Mouse (Mus musculus): Measurements from ENCODE around the gene Piezo1. TPM values are rescaled to one million over a fixed set of nuclear protein-coding genes. Genes with fewer than 3 reads are reported as not detected.

The Piezo1 gene
- polyA plus RNA-seq, 1 experiment from 2014 or later: 4.7 TPM

- no peak overlapping the region for H3K9ac ChIP-seq
- 87% methylated on average over 8 of the region's 8 CpGs for WGBS
- H3K27me3 ChIP-seq: peaks cover 6% of the 10 kb centered on the region; the same call in 1 of the 2 replicates
- no peak for ATAC-seq (ENCODE audit: low FRiP score)
- no peaks in the 10 kb centered on the region for H3K36me3 ChIP-seq (replicated peaks)
- no peak overlapping the region for H3K27ac ChIP-seq
- no peak overlapping the region for H3K4me2 ChIP-seq
- H3K9me3 ChIP-seq: no peaks in the 10 kb centered on the region
- no peak overlapping the region for H3K4me3 ChIP-seq (replicated peaks)
- H3K4me1 ChIP-seq: no peaks in the 10 kb centered on the region
Observed at GRCm38 (mm10) chr8:122531312-122531711, 19.8 kb downstream of the Piezo1 start.

- no peak overlapping the region for H3K4me2 ChIP-seq
- H3K27me3 ChIP-seq: peaks cover 25% of the 10 kb centered on the region
- no peaks in the 10 kb centered on the region for H3K9me3 ChIP-seq
- ATAC-seq (ENCODE audit: low FRiP score): no peak
- no peak overlapping the region for H3K4me3 ChIP-seq (replicated peaks)
- no peak overlapping the region for H3K9ac ChIP-seq
- H3K27ac ChIP-seq: no peak overlapping the region
- no peaks in the 10 kb centered on the region for H3K36me3 ChIP-seq (replicated peaks)
- peaks cover 10% of the 10 kb centered on the region for H3K4me1 ChIP-seq
- 91% methylated on average over 4 of the region's 4 CpGs for WGBS
Observed at GRCm38 (mm10) chr8:122529159-122529558, 22.0 kb downstream of the Piezo1 start.

GRCm38 (mm10) chr8:122527937-122528336 is 23.2 kb downstream of the Piezo1 start:
- Histone ChIP-seq H3K36me3 (replicated peaks) (no peaks in the 10 kb centered on the region), H3K9ac (no peak overlapping the region), H3K9me3 (no peaks in the 10 kb centered on the region), H3K4me1 (peaks cover 23% of the 10 kb centered on the region), H3K27ac (no peak overlapping the region), H3K4me2 (no peak overlapping the region), H3K4me3 (replicated peaks) (no peak overlapping the region), H3K27me3 (peaks cover 30% of the 10 kb centered on the region)
- ATAC-seq (ENCODE audit: low FRiP score): no peak
- WGBS: 92% methylated on average over 3 of the region's 3 CpGs

- peaks cover 25% of the 10 kb centered on the region for H3K4me1 ChIP-seq
- H3K27ac ChIP-seq: no peak overlapping the region
- no peak overlapping the region for H3K4me2 ChIP-seq
- no peak for ATAC-seq (ENCODE audit: low FRiP score)
- H3K9me3 ChIP-seq: no peaks in the 10 kb centered on the region
- H3K9ac ChIP-seq: no peak overlapping the region
- peaks cover 34% of the 10 kb centered on the region for H3K27me3 ChIP-seq
- no peak overlapping the region for H3K4me3 ChIP-seq (replicated peaks)
- H3K36me3 ChIP-seq (replicated peaks): no peaks in the 10 kb centered on the region
- 72% methylated on average over 7 of the region's 7 CpGs for WGBS
Observed at GRCm38 (mm10) chr8:122526526-122527170, 24.5 kb downstream of the Piezo1 start.

- no peaks in the 10 kb centered on the region for H3K36me3 ChIP-seq (replicated peaks)
- no peak overlapping the region for H3K4me2 ChIP-seq
- no peaks in the 10 kb centered on the region for H3K9me3 ChIP-seq
- no peak overlapping the region for H3K9ac ChIP-seq
- H3K27ac ChIP-seq: no peak overlapping the region
- peaks cover 34% of the 10 kb centered on the region for H3K27me3 ChIP-seq
- WGBS: 76% methylated on average over 3 of the region's 3 CpGs
- H3K4me3 ChIP-seq (replicated peaks): no peak overlapping the region
- H3K4me1 ChIP-seq: peaks cover 25% of the 10 kb centered on the region
- no peak for ATAC-seq (ENCODE audit: low FRiP score)
Observed at GRCm38 (mm10) chr8:122526084-122526483, 25.0 kb downstream of the Piezo1 start.

GRCm38 (mm10) chr8:122525004-122525403 is 26.1 kb downstream of the Piezo1 start:
- peaks cover 34% of the 10 kb centered on the region for H3K27me3 ChIP-seq
- peaks cover 25% of the 10 kb centered on the region for H3K4me1 ChIP-seq
- no peak overlapping the region for H3K27ac ChIP-seq
- H3K36me3 ChIP-seq (replicated peaks): no peaks in the 10 kb centered on the region
- H3K9me3 ChIP-seq: no peaks in the 10 kb centered on the region
- H3K4me2 ChIP-seq: no peak overlapping the region
- no peak for ATAC-seq (ENCODE audit: low FRiP score)
- 72% methylated on average over 6 of the region's 6 CpGs for WGBS
- H3K9ac ChIP-seq: no peak overlapping the region
- no peak overlapping the region for H3K4me3 ChIP-seq (replicated peaks)

- Histone ChIP-seq H3K4me3 (replicated peaks) (no peak overlapping the region), H3K4me1 (peaks cover 25% of the 10 kb centered on the region), H3K9me3 (no peaks in the 10 kb centered on the region), H3K9ac (no peak overlapping the region), H3K27me3 (peaks cover 34% of the 10 kb centered on the region), H3K27ac (0 out of 2 replicates have a peak overlapping the region, but pooled peaks have one; percentile 43), H3K4me2 (peak overlapping the region; percentile 35), H3K36me3 (replicated peaks) (no peaks in the 10 kb centered on the region)
- ATAC-seq (ENCODE audit: low FRiP score): no peak; the same call in 1 of the 2 replicates
- WGBS: 73% methylated on average over 6 of the region's 6 CpGs
Observed at GRCm38 (mm10) chr8:122524506-122524905, 26.6 kb downstream of the Piezo1 start.

- Histone ChIP-seq H3K9ac (no peak overlapping the region; the same call in 1 of the 2 replicates), H3K4me2 (peak overlapping the region; percentile 35), H3K27ac (peak overlapping the region; percentile 43), H3K9me3 (no peaks in the 10 kb centered on the region), H3K27me3 (peaks cover 34% of the 10 kb centered on the region), H3K36me3 (replicated peaks) (no peaks in the 10 kb centered on the region), H3K4me1 (peaks cover 25% of the 10 kb centered on the region), H3K4me3 (replicated peaks) (0 out of 2 replicates have a peak overlapping the region, but pooled peaks have one; percentile 3)
- 16% methylated on average over 23 of the region's 23 CpGs for WGBS
- ATAC-seq (ENCODE audit: low FRiP score): peak; percentile 87
Observed at GRCm38 (mm10) chr8:122523652-122524360, 27.3 kb downstream of the Piezo1 start.

GRCm38 (mm10) chr8:122522796-122523651 is 28.1 kb downstream of the Piezo1 start:
- Histone ChIP-seq H3K27me3 (peaks cover 34% of the 10 kb centered on the region), H3K27ac (peak overlapping the region; percentile 43), H3K4me3 (replicated peaks) (no peak overlapping the region), H3K36me3 (replicated peaks) (no peaks in the 10 kb centered on the region), H3K9ac (no peak overlapping the region; the same call in 1 of the 2 replicates), H3K4me1 (peaks cover 27% of the 10 kb centered on the region), H3K4me2 (peak overlapping the region; percentile 35), H3K9me3 (no peaks in the 10 kb centered on the region)
- WGBS: 60% methylated on average over 14 of the region's 14 CpGs
- no peak for ATAC-seq (ENCODE audit: low FRiP score)

- ATAC-seq (ENCODE audit: low FRiP score): no peak
- H3K27ac ChIP-seq: no peak overlapping the region
- peaks cover 39% of the 10 kb centered on the region for H3K4me1 ChIP-seq
- no peak overlapping the region for H3K9ac ChIP-seq
- H3K27me3 ChIP-seq: peaks cover 21% of the 10 kb centered on the region
- H3K36me3 ChIP-seq (replicated peaks): no peaks in the 10 kb centered on the region
- WGBS: 75% methylated on average over 11 of the region's 11 CpGs
- no peak overlapping the region for H3K4me3 ChIP-seq (replicated peaks)
- H3K9me3 ChIP-seq: no peaks in the 10 kb centered on the region
- H3K4me2 ChIP-seq: no peak overlapping the region
Observed at GRCm38 (mm10) chr8:122520611-122521010, 30.5 kb downstream of the Piezo1 start.

GRCm38 (mm10) chr8:122517541-122518190 is 33.5 kb downstream of the Piezo1 start:
- WGBS: 32% methylated on average over 6 of the region's 6 CpGs
- no peak for ATAC-seq (ENCODE audit: low FRiP score)
- no peaks in the 10 kb centered on the region for H3K36me3 ChIP-seq (replicated peaks)
- H3K4me1 ChIP-seq: peaks cover 14% of the 10 kb centered on the region
- peaks cover 1% of the 10 kb centered on the region; the same call in 1 of the 2 replicates for H3K27me3 ChIP-seq
- H3K9ac ChIP-seq: 0 out of 2 replicates have a peak overlapping the region, but pooled peaks have one; percentile 7
- H3K4me2 ChIP-seq: no peak overlapping the region; the same call in 1 of the 2 replicates
- no peak overlapping the region; the same call in 1 of the 2 replicates for H3K27ac ChIP-seq
- H3K4me3 ChIP-seq (replicated peaks): no peak overlapping the region
- H3K9me3 ChIP-seq: no peaks in the 10 kb centered on the region

Data from forebrain, embryonic 12.5 days (tissue).